Mouse (Mus musculus) CD4-positive, CD25-positive, alpha-beta regulatory T cell, adult 4 months (primary cell): ENCODE results near the gene Kalrn. TPM values are rescaled to one million over a fixed set of nuclear protein-coding genes. Genes with fewer than 3 reads are reported as not detected.

Experiments
- ATAC-seq: one replicate; pipeline ENCODE4 v1.8.0; 2017
- polyA plus RNA-seq, 2 experiments: library from polyadenylated mRNA; unstranded; fragments of 100-300 nt; shearing (Covaris generic); gene quantifications; one replicate each; pipeline ENCODE4 v1.2.1; 2017

Kalrn gene
- polyA plus RNA-seq, 2 experiments from 2014 or later = 0.42 TPM; not detected in 1

DNA sequence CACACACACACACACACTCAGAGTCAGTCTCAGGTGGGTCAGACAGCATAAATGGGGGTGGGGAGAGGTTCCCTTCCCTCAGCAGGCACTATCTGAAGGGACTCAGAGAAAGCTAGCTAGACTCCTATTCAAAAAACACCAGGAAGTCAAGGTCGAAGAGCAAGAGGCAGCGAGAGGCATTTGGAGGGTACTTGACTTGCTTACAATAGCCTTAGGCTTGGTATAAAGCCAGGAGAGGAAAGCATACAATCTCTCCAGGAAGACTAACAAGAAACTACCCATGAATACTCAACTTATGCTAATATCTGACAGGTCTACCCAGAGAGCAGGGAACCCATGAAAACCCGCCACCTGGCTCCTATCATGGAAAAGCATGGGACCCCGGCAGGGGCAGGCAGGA is 543.0 kb downstream of the Kalrn start:
- ATAC-seq = no peak

GRCm38 (mm10) chr16:34029790-34030189 is 543.5 kb downstream of the Kalrn start:
- ATAC-seq = no peak

DNA sequence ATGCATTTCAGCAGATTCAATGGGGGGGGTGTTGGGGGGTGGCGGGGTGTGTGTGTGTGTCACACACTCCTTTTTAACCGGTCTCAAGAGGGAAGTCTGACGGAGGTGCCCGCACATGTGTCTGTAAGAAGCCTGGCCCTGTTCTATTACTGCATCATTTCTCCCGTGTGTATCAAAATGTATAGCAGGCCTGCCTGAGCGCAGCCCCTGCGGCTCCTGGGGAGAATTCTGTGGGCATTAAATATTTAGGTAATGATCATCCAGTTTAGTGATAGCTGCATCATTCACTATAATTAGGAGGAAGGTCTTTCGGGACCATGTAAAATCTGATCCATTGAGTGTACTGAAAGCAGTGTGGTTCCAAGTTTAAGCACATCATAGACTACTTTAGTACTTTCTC is 556.1 kb downstream of the Kalrn start:
- ATAC-seq = no peak

DNA sequence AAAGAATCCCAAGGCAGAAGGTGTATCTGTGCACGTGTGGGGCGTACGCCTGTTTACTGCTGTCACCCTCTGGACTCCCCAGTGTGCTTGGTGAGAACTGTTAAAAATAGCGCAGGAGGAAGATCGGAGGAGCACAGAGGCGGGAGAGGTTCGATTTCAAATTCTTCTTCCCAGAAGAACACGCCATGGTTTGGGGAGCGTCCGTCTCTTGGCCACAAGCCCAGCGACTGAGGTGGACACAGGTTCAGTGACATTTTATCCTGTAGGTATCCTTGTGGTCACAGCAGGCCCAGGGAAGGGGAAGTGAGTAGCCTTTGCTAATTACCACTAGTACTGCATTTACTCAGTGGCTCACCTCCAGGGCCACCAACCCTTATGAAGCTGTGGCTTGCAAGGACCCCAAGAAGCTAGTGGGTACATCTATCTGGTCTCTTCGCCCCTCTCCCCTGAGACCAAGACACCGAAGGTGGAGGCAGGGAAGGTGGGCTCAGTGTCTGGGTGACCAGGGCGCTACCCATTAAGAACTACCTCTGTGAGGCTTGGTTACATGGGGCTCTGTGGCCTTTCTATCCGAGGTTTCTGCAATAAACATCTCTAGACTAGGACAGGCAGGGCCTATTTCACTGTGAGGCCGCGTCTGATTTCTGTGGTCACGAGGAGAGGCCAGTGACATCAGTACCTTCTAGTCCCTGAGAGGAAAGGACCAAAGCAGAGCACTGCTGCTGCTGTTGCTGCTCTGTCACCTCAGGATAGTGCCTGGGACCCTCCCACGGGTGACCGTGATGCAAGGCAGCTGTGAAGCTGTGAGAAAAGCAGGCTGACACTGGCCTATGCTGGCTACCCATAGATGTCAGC is 561.1 kb downstream of the Kalrn start:
- no peak for ATAC-seq

DNA sequence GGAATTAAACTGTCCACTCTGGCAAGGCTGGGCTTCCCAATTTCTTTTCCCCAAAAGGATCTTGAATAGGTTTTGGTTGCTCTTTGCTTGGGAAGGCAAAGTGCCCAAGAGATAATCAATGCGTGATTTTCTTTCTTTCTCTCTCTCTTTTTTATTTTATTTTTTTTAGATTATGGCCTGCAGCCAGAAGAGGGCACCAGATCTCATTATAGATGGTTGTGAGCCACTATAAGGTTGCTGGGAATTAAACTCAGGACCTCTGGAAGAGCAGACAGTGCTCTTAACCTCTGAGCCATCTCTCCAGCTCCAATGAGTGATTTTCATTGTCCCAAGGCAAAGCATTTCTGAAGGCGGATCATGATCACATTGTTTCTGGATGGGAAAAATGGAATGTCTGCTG is 563.8 kb downstream of the Kalrn start:
- no peak for ATAC-seq

DNA sequence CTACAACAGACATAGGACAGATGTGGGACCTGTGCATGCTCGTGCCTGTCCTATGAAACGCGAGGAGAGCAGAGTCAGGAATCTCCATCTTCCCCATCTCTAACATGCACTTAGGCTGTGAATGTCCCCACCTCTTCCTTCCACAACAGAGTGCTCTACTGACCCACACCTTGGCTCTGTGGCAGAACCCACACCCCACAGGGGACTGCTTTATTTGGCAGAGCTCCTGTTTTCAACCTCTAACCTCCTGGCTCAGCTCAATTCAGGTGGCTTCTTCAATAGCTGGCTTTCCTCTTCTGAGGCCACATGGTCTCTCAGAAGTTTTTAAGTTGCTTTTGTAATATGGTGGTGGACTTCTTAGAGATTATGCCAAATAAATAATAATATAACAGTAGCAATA is 567.3 kb downstream of the Kalrn start:
- ATAC-seq = no peak

DNA sequence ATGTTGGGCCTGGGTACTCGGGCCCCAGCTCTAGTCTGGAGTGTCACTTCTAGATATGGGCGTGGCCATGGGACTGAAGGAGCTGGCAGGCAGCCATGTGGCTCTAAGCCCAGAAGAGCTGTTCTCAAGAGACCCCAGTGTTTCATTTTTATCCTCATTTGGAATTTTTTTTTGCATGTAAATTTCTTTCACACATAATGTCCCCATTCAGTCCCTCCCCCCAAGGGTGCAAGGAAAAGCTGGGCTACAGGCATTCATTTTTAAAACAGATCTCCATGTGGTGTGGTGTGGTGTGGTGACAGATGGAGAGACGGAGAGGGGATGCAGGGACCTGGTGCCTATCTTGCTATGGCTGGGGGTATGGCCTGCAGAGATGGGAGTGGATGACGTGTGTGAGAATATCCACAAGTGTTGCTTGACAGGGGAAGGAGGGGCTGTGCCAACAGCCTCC is 569.2 kb downstream of the Kalrn start:
- ATAC-seq = no peak

GRCm38 (mm10) chr16:34003566-34004127 is 569.7 kb downstream of the Kalrn start:
- ATAC-seq = no peak

DNA sequence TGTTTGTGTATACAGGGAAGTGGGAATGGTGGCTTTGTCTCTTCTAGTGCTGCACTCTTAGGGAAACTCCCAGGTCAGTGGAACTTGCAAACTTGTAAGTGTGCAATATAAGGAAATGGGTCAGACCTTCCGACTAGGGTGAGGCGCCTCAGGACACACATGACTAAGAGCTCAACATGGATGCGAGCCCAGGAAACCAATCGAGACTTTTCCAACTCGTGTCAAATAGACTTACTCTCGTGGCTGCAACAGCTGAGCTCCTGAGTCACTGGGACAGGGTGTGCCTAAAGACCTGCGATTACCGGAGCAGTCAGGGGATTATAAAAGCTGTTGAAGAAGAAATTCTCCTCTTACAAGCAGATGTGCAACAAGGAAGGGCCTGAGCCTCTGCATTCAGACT is 572.6 kb downstream of the Kalrn start:
- ATAC-seq = no peak

DNA sequence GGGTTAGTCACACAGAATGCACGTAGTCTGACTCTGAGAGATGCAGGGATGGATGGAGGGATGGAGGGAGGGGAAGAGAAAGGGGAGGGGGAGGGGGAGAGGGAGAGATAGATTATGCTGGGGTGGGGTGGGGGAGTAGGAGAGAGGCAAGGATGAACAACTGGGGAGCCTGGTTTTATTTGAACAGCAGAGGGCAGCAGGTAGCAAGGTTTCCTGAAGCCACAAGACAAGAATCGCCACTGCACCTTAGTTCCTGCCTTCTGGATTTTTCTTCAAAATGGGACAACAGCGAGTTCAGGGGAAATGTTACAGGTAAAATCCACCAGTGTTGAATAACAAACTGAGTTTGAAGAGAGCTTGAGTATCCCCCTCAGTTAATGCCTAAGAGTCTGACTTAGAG is 573.9 kb downstream of the Kalrn start:
- no peak for ATAC-seq

DNA sequence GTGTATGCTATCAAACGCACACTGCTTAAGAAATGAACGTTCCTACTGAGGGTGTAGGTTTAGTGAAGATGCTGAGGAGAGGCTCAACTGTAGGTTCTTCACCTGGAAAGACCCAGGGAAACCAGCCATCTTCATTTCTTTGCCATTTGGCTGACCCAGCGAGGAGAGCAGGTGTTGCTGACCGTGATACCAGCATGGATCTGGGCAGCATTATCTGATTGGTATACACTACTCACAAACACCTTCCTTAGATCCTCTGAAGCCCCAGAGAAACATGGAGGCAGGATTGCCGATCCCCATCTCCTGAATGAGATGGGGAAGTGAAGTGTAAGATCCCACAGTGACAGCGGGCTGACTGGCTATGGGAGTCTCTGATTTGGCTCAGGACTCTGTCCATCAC is 575.3 kb downstream of the Kalrn start:
- ATAC-seq = no peak

DNA sequence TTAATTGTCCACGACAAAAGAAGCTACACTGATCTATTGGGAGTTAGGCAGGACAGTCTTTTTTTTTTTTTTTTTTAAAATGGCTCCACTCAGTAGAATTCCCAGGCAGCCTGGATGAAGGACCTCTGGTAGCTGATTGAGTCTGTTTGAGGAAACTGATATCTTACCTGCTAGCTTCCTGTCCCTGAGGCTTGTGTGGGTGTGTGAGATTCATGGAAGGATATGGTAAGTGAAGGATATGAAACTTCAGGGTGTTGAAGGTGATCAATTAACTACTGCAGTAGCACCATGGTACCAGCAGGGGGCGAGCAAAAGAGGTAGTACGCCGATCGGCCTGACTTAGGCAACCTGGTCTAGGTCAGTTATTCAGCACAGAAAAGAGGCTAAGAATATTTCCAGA is 577.3 kb downstream of the Kalrn start:
- ATAC-seq = peak; percentile 81

- no peak for ATAC-seq
Observed at GRCm38 (mm10) chr16:33995496-33995895, 577.8 kb downstream of the Kalrn start.

DNA sequence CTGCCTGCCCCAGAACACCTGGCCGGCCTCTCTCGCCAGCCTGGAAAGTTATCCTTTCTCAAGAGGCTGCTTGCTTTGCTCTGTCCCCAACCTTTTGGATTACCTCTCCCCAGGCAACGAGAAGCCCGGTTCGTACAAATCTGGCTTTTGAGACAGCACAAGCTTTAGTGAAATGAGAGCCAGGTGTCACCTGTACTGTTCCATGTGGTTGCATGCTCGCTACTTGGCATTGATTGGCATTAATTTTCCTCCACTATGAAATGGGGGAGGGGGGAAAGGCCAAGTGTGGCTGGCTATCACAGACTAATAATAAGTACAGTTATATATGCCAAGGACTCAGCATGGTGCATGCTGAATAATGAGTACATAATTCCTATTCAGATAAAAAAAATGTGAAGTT is 579.0 kb downstream of the Kalrn start:
- ATAC-seq = no peak

DNA sequence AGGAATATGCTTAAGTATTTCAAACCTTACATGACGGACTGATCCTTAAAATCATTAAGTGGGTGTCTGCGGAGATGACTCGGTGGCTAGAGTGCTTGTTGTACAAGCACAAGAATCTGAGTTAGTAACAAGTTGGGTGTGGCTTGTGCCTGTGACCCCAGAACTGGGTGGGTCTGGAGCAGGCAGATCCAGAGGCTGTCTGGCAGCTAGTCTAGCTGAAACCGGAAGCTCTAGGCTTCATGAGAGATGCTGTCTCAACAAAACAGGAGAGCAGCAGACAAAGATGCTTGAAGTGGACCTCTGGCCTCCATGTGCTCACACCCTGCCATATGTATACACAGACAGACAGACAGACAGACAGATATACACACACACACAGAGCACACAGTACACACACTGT is 582.6 kb downstream of the Kalrn start:
- no peak for ATAC-seq

DNA sequence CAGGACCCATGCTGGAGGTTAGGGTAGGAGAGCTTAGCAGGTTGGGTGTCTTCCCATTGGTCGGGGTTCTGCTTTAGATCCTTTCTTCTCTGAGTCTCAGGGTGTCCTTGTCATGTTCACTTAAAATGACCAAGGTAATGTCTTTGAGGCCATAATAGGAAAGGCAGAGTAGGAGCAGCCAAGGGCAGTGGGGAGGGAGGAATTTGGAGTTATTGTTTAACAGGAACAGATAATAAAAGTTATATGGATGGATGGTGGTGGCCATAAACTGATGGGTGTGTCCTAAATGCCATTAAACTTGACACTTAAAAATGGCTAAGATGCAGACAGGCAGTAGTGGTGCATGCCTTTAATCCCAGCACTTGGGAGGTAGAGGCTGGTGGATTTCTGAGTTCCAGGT is 584.2 kb downstream of the Kalrn start:
- ATAC-seq = no peak

GRCm38 (mm10) chr16:33988358-33989012 is 584.8 kb downstream of the Kalrn start:
- ATAC-seq = peak; percentile 88

DNA sequence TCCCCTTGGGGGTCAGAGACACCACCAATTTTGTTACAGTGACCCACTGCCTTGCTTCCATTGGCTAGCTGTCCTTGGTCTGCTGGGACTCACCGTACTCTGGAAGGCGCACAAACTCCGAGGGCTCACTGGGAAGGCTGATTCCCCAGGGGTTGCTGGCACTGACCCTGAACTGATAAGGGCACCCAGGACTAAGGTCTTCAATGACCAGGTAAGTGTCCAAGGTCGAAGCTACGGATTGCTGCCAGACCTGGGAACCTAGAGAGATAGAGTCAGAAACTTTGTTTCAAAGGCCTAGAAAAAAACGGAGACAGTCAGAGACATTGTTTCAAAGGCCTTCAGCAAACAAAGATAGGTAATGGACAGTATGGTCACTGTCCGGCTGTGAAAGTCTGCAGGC is 586.3 kb downstream of the Kalrn start:
- ATAC-seq = no peak

DNA sequence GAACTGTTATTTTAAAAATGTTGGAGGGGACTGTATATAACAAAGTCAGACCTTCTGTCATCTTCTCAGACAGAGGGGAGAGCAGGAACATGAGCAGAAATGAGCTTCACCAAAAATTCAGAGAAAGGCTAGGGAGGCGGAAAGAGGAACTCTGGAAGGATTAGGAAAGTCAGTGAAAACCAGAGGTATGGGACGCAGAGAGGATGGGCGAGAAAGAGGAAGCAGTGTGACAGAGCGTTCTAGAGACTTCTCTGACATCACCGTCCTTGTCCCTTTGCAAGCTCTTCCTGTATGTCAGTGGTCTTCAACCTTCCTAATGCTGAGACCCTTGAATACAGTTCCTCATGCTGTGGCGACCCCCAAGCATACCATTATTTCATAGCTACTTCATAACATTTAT is 588.0 kb downstream of the Kalrn start:
- ATAC-seq = no peak

GRCm38 (mm10) chr16:33983712-33984111 is 589.6 kb downstream of the Kalrn start:
- no peak for ATAC-seq

GRCm38 (mm10) chr16:33979855-33980254 is 593.5 kb downstream of the Kalrn start:
- no peak for ATAC-seq

DNA sequence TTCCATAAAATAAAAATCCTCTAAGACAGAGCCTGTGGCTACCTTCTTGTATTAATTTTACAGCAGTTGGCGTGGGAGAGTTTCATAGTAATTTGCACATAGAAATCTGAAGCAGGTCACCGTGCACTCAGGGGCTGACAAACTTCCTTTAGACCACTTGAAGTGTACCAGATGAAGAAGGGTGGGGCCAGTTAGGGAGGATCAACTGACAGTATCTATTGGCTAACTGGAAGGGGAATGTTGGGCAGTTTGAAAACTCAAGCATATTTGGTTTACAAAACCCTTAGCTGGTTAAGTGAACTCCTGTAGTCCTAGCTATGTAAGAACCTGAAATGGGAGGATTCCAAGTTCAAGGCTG is 606.1 kb downstream of the Kalrn start:
- peak; percentile 4 for ATAC-seq

GRCm38 (mm10) chr16:33966538-33967282 is 606.6 kb downstream of the Kalrn start, which contains the start of gene Umps:
Gene Umps (minus strand): TSS chr16:33967038.
- peak; percentile 92 for ATAC-seq
